Mouse (Mus musculus) hindbrain, embryonic 15.5 days (tissue): Measurements from ENCODE around the gene Spire2. TPM values are rescaled to one million over a fixed set of nuclear protein-coding genes. Genes with fewer than 3 reads are reported as not detected.

Source experiments
- ATAC-seq: fragments of 200-750 bp; cut with Nextera tagmentation; 2 replicates; pipeline ENCODE4 v1.8.0; 2017; ENCODE audit warnings: low read depth, moderate number of reproducible peaks, moderate TSS enrichment; ENCODE audit not compliant: low FRiP score
- H3K27ac ChIP-seq: fragments of 300-500 bp; sonication (generic); replicated peaks from 2 replicates; pipeline ENCODE4 v1.5.1; 2015; ENCODE audit warnings: mild to moderate bottlenecking, inconsistent platforms
- H3K27me3 ChIP-seq: fragments of 300-500 bp; sonication (generic); 2 replicates; pipeline ENCODE4 v1.6.1; 2015; ENCODE audit warnings: control low read depth, inconsistent platforms
- H3K36me3 ChIP-seq: fragments of 300-500 bp; sonication (generic); 2 replicates; pipeline ENCODE4 v1.6.1; 2015; ENCODE audit warnings: control low read depth, inconsistent platforms
- H3K4me1 ChIP-seq: fragments of 300-500 bp; sonication (generic); replicated peaks from 2 replicates; pipeline ENCODE4 v1.6.1; 2015; ENCODE audit warnings: control low read depth, inconsistent platforms
- H3K4me2 ChIP-seq: fragments of 300-500 bp; sonication (generic); 2 replicates; pipeline ENCODE4 v1.6.1; 2015; ENCODE audit warnings: moderate library complexity, mild to moderate bottlenecking, inconsistent platforms
- H3K4me3 ChIP-seq: fragments of 300-500 bp; sonication (generic); 2 replicates; pipeline ENCODE4 v1.5.1; 2015; ENCODE audit warnings: mild to moderate bottlenecking, inconsistent platforms
- H3K9ac ChIP-seq: fragments of 300-500 bp; sonication (generic); 2 replicates; pipeline ENCODE4 v1.6.1; 2015; ENCODE audit warnings: inconsistent platforms
- H3K9me3 ChIP-seq: fragments of 300-500 bp; sonication (generic); 2 replicates; pipeline ENCODE4 v1.6.1; 2016; ENCODE audit warnings: control low read depth, inconsistent platforms
- WGBS: fragments of 180-500 bp; shearing (Covaris S2); methylation state at CpG from one replicate; pipeline ENCODE4 v1.1.7; 2015; 5-methylcytosine and 5-hydroxymethylcytosine counted together
- polyA plus RNA-seq: library from polyadenylated mRNA; unstranded; fragments of >200 nt; fragmentation: Nextera tagmentation; extraction: Ambion mirVana; gene quantifications from 2 replicates; pipeline ENCODE4 v1.2.1, GENCODE M21; 2015

The Spire2 gene
- polyA plus RNA-seq, 1 experiment from 2014 or later = 39.5 TPM

DNA sequence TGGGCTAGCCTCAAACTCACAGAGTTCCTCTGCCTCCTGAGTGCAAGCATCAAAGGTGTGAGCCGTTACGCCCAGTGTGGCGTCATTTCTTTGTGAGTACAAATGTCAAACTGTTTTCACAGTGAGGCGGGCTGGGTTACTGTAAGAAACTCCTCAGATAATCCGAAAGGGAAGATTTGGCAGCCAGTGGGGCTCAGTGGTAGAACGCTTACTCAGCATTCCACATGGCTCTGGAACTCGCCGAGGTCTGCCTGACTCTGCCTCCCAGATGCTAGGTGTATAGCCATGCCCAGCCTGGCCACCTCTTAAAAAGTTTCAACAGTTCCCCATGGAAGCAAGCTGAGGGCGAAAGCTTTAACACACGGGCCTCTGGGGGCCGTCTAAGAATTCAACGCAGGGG lies 19.6 kb downstream of the Spire2 start:
- ATAC-seq = no peak
- Histone ChIP-seq H3K9ac (no peak overlapping the region), H3K27ac (no peak overlapping the region)

DNA sequence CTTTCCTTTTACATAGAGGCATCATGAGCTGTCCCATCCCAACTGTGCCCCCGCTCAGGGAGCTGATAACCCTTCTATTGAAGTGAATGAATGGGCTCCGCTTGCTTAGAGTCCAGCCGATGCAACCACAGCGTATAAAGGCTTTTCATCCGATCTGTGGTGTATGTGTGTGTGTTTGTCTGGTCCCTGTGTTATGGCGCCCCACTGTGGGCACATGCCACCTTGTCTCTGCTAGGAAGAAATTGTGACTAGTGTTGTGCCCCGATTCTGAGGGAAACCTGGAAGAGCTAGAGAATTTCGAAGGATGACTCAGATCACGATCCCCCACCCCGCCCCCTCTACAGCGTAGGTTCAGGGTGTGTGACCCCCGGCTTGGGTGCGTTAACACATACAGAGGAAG lies 20.3 kb downstream of the Spire2 start:
- no peaks in the 10 kb centered on the region for H3K27me3 ChIP-seq
- no peak overlapping the region for H3K4me2 ChIP-seq
- no peaks in the 10 kb centered on the region for H3K9me3 ChIP-seq
- peaks cover 14% of the 10 kb centered on the region; the same call in 1 of the 2 replicates for H3K36me3 ChIP-seq
- no peak overlapping the region for H3K9ac ChIP-seq
- ATAC-seq = no peak
- WGBS = 48% methylated on average over 13 of the region's 13 CpGs
- H3K27ac ChIP-seq = no peak overlapping the region
- no peak overlapping the region for H3K4me3 ChIP-seq
- 0 out of 2 replicates have a peak, but pooled peaks cover 6% of the 10 kb centered on the region for H3K4me1 ChIP-seq

More for the DNA sequence above, 19.6 kb downstream of the Spire2 start:
- Histone ChIP-seq H3K4me2 (no peak overlapping the region), H3K36me3 (peaks cover 10% of the 10 kb centered on the region; the same call in 1 of the 2 replicates), H3K4me1 (0 out of 2 replicates have a peak, but pooled peaks cover 6% of the 10 kb centered on the region), H3K27me3 (no peaks in the 10 kb centered on the region), H3K9me3 (no peaks in the 10 kb centered on the region), H3K4me3 (no peak overlapping the region)
- WGBS = 88% methylated on average over 12 of the region's 12 CpGs

DNA sequence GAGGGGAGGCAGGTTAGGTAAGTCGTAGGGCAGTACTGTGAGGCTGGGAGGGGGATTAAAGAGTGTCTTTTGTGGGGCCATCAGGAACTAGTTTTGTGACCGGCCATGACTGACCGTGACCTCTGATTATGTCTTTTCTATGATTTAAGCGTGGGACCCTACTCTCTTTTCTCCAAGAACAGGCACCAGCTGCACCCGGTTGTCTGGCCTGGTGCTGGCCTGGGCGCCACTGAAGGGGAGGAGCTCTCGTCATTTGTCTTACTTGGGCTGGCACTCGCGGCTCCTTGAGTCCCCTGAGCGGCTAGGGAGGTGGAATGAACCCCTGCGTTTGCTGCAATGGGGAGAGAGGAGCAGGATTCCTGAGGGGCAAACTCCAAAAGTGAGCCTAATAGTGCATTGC lies 20.7 kb downstream of the Spire2 start:
- 33% methylated on average over 11 of the region's 11 CpGs for WGBS
- ATAC-seq = no peak
- H3K4me2 ChIP-seq = no peak overlapping the region
- H3K4me3 ChIP-seq = no peak overlapping the region
- no peaks in the 10 kb centered on the region for H3K27me3 ChIP-seq
- no peaks in the 10 kb centered on the region for H3K9me3 ChIP-seq
- no peak overlapping the region for H3K9ac ChIP-seq
- H3K27ac ChIP-seq = no peak overlapping the region
- peaks cover 14% of the 10 kb centered on the region; the same call in 1 of the 2 replicates for H3K36me3 ChIP-seq
- H3K4me1 ChIP-seq = 0 out of 2 replicates have a peak, but pooled peaks cover 6% of the 10 kb centered on the region

DNA sequence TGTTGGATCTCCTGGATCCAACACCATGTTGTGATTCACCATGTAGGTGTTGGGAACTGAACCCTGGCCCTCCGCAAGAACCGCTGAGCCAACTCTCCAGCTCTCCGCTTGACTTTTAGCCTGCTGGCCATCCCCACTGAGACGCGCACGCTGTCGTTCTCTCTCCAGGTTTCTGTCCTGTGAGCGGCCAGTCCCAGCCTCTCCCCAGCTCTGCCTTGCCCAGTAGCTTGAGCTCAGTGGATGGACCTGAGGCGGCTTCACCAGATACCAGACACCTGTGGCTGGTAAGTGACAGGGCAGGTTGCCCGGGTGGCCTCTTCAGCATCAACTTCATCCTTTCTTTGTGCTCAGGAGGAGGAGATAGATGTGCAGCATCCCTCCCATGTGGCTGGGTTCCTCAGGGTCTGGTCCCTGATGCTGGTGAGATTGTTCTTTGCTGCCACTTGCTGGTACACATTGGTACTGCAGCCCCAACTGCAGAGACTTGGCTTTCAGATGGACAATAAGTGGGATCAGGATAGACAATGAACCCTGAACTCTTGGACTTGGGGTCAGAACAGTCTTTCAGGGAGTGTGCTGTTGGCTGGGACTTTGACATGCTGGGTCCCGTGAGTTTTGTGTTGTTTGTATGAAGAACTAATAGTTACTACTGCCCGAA lies 28.7 kb downstream of the Spire2 start:
- peak; percentile 67 for ATAC-seq
- H3K9ac ChIP-seq = no peak overlapping the region
- no peaks in the 10 kb centered on the region for H3K27me3 ChIP-seq
- H3K4me1 ChIP-seq = no peaks in the 10 kb centered on the region
- H3K4me2 ChIP-seq = no peak overlapping the region
- WGBS = 50% methylated on average over 12 of the region's 12 CpGs
- H3K9me3 ChIP-seq = no peaks in the 10 kb centered on the region
- 0 out of 2 replicates have a peak overlapping the region, but pooled peaks have one; percentile 34 for H3K27ac ChIP-seq
- peaks cover 60% of the 10 kb centered on the region for H3K36me3 ChIP-seq
- H3K4me3 ChIP-seq = no peak overlapping the region

DNA sequence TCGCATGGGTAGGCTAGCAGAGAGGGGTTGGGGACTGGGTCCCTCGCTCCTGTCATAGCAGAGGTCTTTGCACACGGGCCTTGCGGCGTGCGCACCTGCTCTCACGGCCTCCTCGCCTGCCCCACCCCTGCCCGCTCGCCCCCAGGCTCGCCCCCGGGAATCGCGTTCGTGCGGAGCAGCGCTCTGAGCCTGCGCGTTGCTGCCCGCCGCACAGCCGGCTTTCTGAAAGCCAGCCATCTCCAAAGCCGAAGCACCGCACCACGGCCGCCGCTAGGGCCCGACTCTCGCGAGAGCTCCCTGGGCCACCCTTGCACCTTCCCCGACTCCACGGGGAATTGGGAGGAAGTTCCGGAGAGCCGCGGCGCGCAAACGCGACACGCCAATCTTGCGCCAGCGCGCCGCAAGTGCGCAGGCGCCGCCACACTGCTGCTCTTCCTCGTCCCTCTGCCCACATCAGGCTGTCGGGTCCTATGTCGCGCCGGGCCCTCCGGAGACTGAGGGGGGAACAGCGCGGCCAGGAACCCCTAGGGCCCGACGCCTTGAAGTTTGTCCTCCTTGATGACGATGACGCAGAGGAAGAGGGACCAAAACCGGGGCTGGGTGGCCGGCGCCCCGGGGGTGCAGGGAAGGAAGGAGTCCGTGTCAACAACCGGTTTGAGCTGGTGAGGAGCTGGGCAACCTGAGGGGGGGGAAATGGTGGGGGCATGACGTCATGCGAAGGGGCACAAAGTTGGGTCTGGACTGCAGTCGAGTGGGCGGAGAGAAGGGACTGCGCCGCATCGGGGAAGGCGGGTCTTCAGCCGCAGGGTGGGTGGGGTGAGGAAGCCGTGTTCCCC lies 41.1 kb downstream of the Spire2 start, which contains the start of gene Tcf25:
Tcf25 (plus strand) TSS at position 351 of the 836 bp plus-strand sequence.
- H3K27ac ChIP-seq = peak within 1 kb of the TSS; percentile 97
- peaks cover 13% of the 10 kb centered on the region for H3K36me3 ChIP-seq
- peak within 1 kb of the TSS; percentile 74 for H3K9ac ChIP-seq
- WGBS = under 1% methylated on average over 75 of the region's 75 CpGs
- no peaks in the 10 kb centered on the region for H3K27me3 ChIP-seq
- peaks cover 33% of the 10 kb centered on the region for H3K4me1 ChIP-seq
- ATAC-seq = peak; percentile 93
- H3K4me3 ChIP-seq = peak within 1 kb of the TSS; percentile 80
- no peaks in the 10 kb centered on the region for H3K9me3 ChIP-seq
- peak within 1 kb of the TSS; percentile 80 for H3K4me2 ChIP-seq

DNA sequence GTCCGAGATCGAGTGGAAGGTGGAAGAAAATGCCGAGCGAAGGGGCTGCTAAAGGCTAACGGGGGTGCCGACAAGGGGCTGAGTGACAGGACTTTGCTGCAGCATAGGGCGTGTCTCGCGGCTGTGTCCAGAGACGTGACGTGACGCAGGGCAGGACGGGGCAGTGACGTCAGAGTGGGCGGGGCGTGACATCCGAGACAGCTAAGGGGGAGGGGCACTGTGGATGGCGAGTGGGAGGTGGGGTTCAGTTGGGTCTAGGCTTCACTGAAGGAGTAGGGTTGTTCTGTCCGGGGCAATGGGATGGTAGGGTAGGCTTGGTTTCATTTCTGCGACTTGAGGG lies 41.7 kb downstream of the Spire2 start:
- peak overlapping the region; percentile 74 for H3K9ac ChIP-seq
- WGBS = 1% methylated on average over 20 of the region's 20 CpGs
- ATAC-seq = peak; percentile 80

DNA sequence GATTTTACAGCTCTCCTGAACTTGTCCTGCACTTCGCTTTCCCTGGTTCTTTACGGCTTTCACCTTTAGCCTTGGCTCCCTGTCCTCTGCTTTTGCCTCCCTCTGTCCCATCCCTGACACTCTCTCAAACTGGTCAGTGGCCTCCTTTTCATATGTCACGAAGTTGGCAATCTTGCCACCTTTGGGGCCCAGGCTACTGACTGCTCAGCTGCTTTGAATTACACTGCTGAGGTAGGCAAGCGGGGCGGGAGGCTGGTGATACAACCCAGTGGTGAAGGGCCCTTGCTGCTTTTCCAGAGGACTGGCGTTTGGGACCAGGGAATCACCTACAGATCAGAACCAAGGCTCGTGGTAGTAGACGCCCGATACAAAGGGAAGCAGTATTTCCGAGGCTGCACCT lies 43.2 kb downstream of the Spire2 start:
- Histone ChIP-seq H3K9ac (no peak overlapping the region), H3K4me3 (no peak overlapping the region), H3K27ac (peak overlapping the region; percentile 57), H3K27me3 (no peaks in the 10 kb centered on the region), H3K9me3 (no peaks in the 10 kb centered on the region), H3K4me2 (no peak overlapping the region; the same call in none of the 2 replicates), H3K36me3 (0 out of 2 replicates have a peak, but pooled peaks cover 3% of the 10 kb centered on the region), H3K4me1 (peaks cover 33% of the 10 kb centered on the region)
- ATAC-seq = no peak
- WGBS = 71% methylated on average over 10 of the region's 10 CpGs

More for the DNA sequence above, 41.7 kb downstream of the Spire2 start:
- H3K27me3 ChIP-seq = no peaks in the 10 kb centered on the region
- peak overlapping the region; percentile 97 for H3K27ac ChIP-seq
- H3K4me2 ChIP-seq = peak overlapping the region; percentile 80
- H3K9me3 ChIP-seq = no peaks in the 10 kb centered on the region
- peak overlapping the region; percentile 80 for H3K4me3 ChIP-seq
- H3K4me1 ChIP-seq = peaks cover 33% of the 10 kb centered on the region
- peaks cover 10% of the 10 kb centered on the region; the same call in 1 of the 2 replicates for H3K36me3 ChIP-seq

DNA sequence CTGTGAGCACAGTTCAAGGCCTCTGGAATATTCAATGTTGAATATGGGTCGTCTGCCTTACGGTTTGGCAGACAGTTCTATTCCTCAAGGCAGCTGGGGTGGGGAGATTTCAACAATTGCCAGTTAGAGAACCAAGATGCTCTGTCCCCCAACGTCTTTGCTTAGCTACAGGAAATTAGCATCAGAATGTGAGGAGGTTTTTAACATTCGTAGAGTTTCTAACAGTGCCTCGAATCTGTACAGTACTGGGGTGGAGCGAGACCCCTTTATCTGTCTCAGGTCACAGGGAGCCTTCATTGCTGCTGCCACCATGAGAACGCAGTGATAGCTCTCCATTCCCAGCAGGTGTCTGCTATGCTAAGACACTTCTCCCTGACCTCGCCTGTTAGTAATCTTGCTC lies 43.6 kb downstream of the Spire2 start:
- H3K4me3 ChIP-seq = no peak overlapping the region
- H3K9me3 ChIP-seq = no peaks in the 10 kb centered on the region
- H3K27ac ChIP-seq = 0 out of 2 replicates have a peak overlapping the region, but pooled peaks have one; percentile 34
- H3K9ac ChIP-seq = no peak overlapping the region
- WGBS = 52% methylated on average over 8 of the region's 8 CpGs
- peaks cover 5% of the 10 kb centered on the region; the same call in 1 of the 2 replicates for H3K36me3 ChIP-seq
- no peak for ATAC-seq
- no peaks in the 10 kb centered on the region for H3K27me3 ChIP-seq
- no peak overlapping the region; the same call in 1 of the 2 replicates for H3K4me2 ChIP-seq
- peaks cover 33% of the 10 kb centered on the region for H3K4me1 ChIP-seq

DNA sequence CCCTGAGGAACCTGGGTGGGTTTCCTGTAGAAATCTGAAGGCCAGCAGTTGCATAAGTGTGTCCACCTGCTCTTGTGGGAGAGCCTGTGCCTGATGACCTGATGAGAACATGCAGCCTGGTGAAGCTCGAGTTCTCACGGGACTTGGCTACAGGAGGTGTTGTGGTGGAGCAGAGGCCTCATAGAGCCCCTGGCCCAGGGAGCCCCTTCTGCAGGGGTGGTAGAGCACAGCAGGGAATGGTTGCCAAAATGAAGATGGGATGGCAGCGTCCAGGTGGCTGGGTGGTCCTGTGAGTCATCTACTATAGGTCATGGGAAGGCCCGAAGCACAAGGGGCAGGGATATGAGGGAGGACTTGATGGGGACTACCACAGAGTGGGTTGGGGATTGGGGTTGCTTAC lies 49.2 kb downstream of the Spire2 start:
- H3K9ac ChIP-seq = no peak overlapping the region
- no peaks in the 10 kb centered on the region for H3K27me3 ChIP-seq
- no peak overlapping the region for H3K27ac ChIP-seq
- ATAC-seq = no peak
- H3K4me2 ChIP-seq = no peak overlapping the region
- 93% methylated on average over 4 of the region's 4 CpGs for WGBS
- no peaks in the 10 kb centered on the region for H3K9me3 ChIP-seq
- peaks cover 53% of the 10 kb centered on the region for H3K36me3 ChIP-seq
- H3K4me1 ChIP-seq = no peaks in the 10 kb centered on the region
- H3K4me3 ChIP-seq = no peak overlapping the region

DNA sequence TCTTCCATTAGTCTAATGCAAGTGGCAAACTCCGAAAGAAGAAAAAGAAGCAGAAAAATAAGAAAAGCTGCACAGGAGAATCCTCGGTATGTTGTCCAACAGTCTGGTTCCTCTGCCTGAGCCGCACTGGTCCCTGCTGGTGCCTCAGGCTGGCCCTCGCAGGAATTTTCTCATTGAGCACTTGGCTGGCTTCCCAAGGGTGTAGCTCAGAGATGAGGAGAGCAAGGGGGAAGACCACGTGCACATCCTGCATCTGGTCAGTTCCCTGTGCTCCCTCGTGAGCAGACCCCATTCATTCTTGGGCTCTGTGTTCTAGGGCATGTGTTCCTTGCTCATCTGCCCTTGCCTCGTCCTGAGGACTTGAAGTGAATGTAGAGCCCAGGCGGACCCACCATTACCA lies 50.0 kb downstream of the Spire2 start:
- Histone ChIP-seq H3K4me3 (no peak overlapping the region), H3K9ac (no peak overlapping the region), H3K27ac (no peak overlapping the region), H3K36me3 (peaks cover 61% of the 10 kb centered on the region), H3K4me2 (no peak overlapping the region), H3K9me3 (no peaks in the 10 kb centered on the region), H3K4me1 (no peaks in the 10 kb centered on the region), H3K27me3 (no peaks in the 10 kb centered on the region)
- no peak for ATAC-seq
- 86% methylated on average over 8 of the region's 8 CpGs for WGBS

DNA sequence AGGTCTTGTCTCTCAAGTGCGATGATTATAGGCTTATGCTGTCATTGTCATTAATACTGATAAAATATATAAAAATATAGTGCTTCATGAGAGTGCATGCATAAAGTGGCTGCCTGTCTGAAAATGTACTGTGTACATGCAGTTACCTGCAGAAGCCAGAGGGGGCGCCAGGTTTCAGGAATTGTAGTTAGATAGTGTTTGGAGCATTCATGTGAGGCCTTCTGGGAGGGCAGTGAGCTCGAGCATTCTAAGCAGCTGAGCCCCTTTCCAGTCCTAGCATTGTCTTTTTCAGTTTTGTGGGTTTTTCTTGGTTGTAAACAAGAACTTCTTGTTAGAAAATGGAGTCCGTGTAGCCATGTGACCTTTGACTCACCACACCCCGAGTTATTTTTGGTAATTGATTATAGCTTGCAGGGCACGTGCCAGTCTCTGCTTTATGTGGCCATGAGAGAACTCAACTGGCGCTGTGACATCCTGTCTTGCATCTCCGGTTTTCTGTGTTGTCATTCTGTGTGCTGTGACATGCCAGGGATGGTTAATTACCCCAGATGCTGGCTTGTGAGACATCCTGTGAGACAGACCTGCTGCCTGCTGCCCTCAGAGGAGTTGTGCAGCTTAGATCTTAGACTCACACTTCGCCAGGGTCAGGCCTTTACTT lies 52.5 kb downstream of the Spire2 start:
- H3K9me3 ChIP-seq = no peaks in the 10 kb centered on the region

More for the DNA sequence above, 52.5 kb downstream of the Spire2 start:
- no peak overlapping the region for H3K4me3 ChIP-seq
- ATAC-seq = no peak
- no peaks in the 10 kb centered on the region for H3K27me3 ChIP-seq
- no peak overlapping the region for H3K9ac ChIP-seq
- H3K4me2 ChIP-seq = no peak overlapping the region
- H3K36me3 ChIP-seq = peaks cover 85% of the 10 kb centered on the region
- WGBS = 70% methylated on average over 9 of the region's 9 CpGs
- H3K4me1 ChIP-seq = no peaks in the 10 kb centered on the region
- no peak overlapping the region for H3K27ac ChIP-seq
